Mouse (Mus musculus) CH12.LX (cell line): ENCODE measurements around the gene Sec16a. TPM values are rescaled to one million over a fixed set of nuclear protein-coding genes. Genes with fewer than 3 reads are reported as not detected.
A peak's percentile ranks its signal among the peaks of the same experiment; 100 is the strongest.

ENCODE experiments used
- DNase-seq: peaks from one replicate; pipeline ENCODE4 v3.0.0-alpha.2; 2013; ENCODE audit errors: extremely low read depth
- H3K27ac ChIP-seq: 2 replicates; pipeline ENCODE4 v1.5.1; 2012; ENCODE audit warnings: low read depth, mild to moderate bottlenecking, control low read depth, moderate library complexity; ENCODE audit not compliant: insufficient read depth
- H3K27me3 ChIP-seq: replicated peaks from 2 replicates; pipeline ENCODE3; 2012; ENCODE audit warnings: inconsistent platforms
- H3K36me3 ChIP-seq, 2 experiments: replicated peaks in 1 of 2; 2 replicates each; pipeline versions ENCODE3 to v1.6.1; 2012; ENCODE audit warnings: inconsistent platforms in 1 of 2, low read length in 1 of 2, mild to moderate bottlenecking in 1 of 2, mixed read lengths in 1 of 2, moderate library complexity in 1 of 2; ENCODE audit not compliant: control insufficient read depth in 1 of 2, insufficient read depth in 1 of 2
- H3K4me1 ChIP-seq, 2 experiments: 2 replicates each; pipeline ENCODE4 v1.6.1; 2012; ENCODE audit warnings: inconsistent platforms in 1 of 2, moderate library complexity in 1 of 2; ENCODE audit not compliant: insufficient read depth in 2 of 2, control insufficient read depth in 1 of 2
- H3K4me2 ChIP-seq: 2 replicates; pipeline ENCODE4 v1.6.1; 2012; ENCODE audit warnings: low read depth, mild to moderate bottlenecking, control low read depth; ENCODE audit not compliant: poor library complexity, insufficient read depth, severe bottlenecking
- H3K4me3 ChIP-seq, 3 experiments: fragments of 150-350 bp in 1 of 3; sonication (generic) in 1 of 3; replicated peaks in 1 of 3; 2 replicates each; pipeline versions ENCODE3 to v1.5.1; 2011 to 2012; ENCODE audit warnings: low read depth in 2 of 3, low read length in 2 of 3, mild to moderate bottlenecking in 2 of 3, moderate library complexity in 2 of 3, control low read depth in 1 of 3, improper control_type of control experiment in 1 of 3, inconsistent platforms in 1 of 3, mixed read lengths in 1 of 3; ENCODE audit not compliant: poor library complexity in 1 of 3
- H3K79me2 ChIP-seq: replicated peaks from 2 replicates; pipeline ENCODE4 v1.6.1; 2012; ENCODE audit warnings: mild to moderate bottlenecking, moderate library complexity; ENCODE audit not compliant: control insufficient read depth, poor library complexity, insufficient read depth, severe bottlenecking; ENCODE audit errors: extremely low read depth
- H3K9ac ChIP-seq: 2 replicates; pipeline ENCODE4 v1.6.1; 2012; ENCODE audit warnings: low read depth, mild to moderate bottlenecking, control low read depth, moderate library complexity; ENCODE audit not compliant: insufficient read depth
- H3K9me3 ChIP-seq: replicated peaks from 2 replicates; pipeline ENCODE3; 2012; ENCODE audit warnings: low read length, inconsistent platforms, mixed read lengths
- BHLHE40 ChIP-seq: IDR thresholded peaks from 2 replicates; pipeline ENCODE4 v1.6.1; 2011; ENCODE audit warnings: mild to moderate bottlenecking, low read depth, low read length, improper control_type of control experiment
- CHD1 ChIP-seq: IDR thresholded peaks from 2 replicates; pipeline ENCODE4 v1.6.1; 2012; ENCODE audit warnings: low read depth, low read length, improper control_type of control experiment, inconsistent platforms
- CHD2 ChIP-seq: IDR thresholded peaks from 2 replicates; pipeline ENCODE4 v1.6.1; 2011; ENCODE audit warnings: low read length, improper control_type of control experiment
- E2F4 ChIP-seq: IDR thresholded peaks from 2 replicates; pipeline ENCODE4 v1.6.1; 2011; ENCODE audit warnings: low read depth, low read length, improper control_type of control experiment; ENCODE audit not compliant: insufficient replicate concordance
- ELF1 ChIP-seq: IDR thresholded peaks from 2 replicates; pipeline ENCODE4 v1.6.1; 2014; ENCODE audit warnings: low read depth, mild to moderate bottlenecking, inconsistent platforms, low read length, improper control_type of control experiment
- EP300 ChIP-seq: IDR thresholded peaks from 2 replicates; pipeline ENCODE4 v1.6.1; 2011; ENCODE audit warnings: low read length, improper control_type of control experiment
- ETS1 ChIP-seq: conservative IDR thresholded peaks from 2 replicates; pipeline ENCODE4 v1.6.1; 2012; ENCODE audit warnings: low read depth, mild to moderate bottlenecking, inconsistent platforms, low read length, improper control_type of control experiment, moderate library complexity
- HCFC1 ChIP-seq: IDR thresholded peaks from 2 replicates; pipeline ENCODE4 v1.6.1; 2012; ENCODE audit warnings: low read depth, mild to moderate bottlenecking, inconsistent platforms, low read length, improper control_type of control experiment
- IRF4 ChIP-seq: IDR thresholded peaks from 2 replicates; pipeline ENCODE4 v1.6.1; 2014; ENCODE audit warnings: low read depth, mild to moderate bottlenecking, inconsistent platforms, low read length, improper control_type of control experiment
- KAT2A ChIP-seq: IDR thresholded peaks from 2 replicates; pipeline ENCODE4 v1.6.1; 2012; ENCODE audit warnings: low read length, improper control_type of control experiment, inconsistent platforms; ENCODE audit not compliant: insufficient replicate concordance
- MAX ChIP-seq: IDR thresholded peaks from 2 replicates; pipeline ENCODE4 v1.6.1; 2011; ENCODE audit warnings: low read length, improper control_type of control experiment
- MAZ ChIP-seq: IDR thresholded peaks from 2 replicates; pipeline ENCODE4 v1.6.1; 2012; ENCODE audit warnings: low read depth, mild to moderate bottlenecking, inconsistent platforms, low read length, improper control_type of control experiment, moderate library complexity
- MEF2A ChIP-seq: IDR thresholded peaks from 2 replicates; pipeline ENCODE4 v1.6.1; 2014; ENCODE audit warnings: low read depth, mild to moderate bottlenecking, inconsistent platforms, low read length, improper control_type of control experiment, borderline replicate concordance
- NELFE ChIP-seq: IDR thresholded peaks from 2 replicates; pipeline ENCODE4 v1.6.1; 2011; ENCODE audit warnings: low read depth, low read length, improper control_type of control experiment
- NRF1 ChIP-seq: IDR thresholded peaks from 2 replicates; pipeline ENCODE4 v1.6.1; 2014; ENCODE audit warnings: low read depth, mild to moderate bottlenecking, inconsistent platforms, low read length, improper control_type of control experiment, moderate library complexity
- POLR2A ChIP-seq: IDR thresholded peaks from 2 replicates; pipeline ENCODE4 v1.6.1; 2011; ENCODE audit warnings: low read depth, mild to moderate bottlenecking, improper control_type of control experiment, low read length
- RCOR1 ChIP-seq: conservative IDR thresholded peaks from 2 replicates; pipeline ENCODE4 v1.6.1; 2012; ENCODE audit warnings: low read depth, mild to moderate bottlenecking, inconsistent platforms, low read length, improper control_type of control experiment
- SIN3A ChIP-seq: IDR thresholded peaks from 2 replicates; pipeline ENCODE4 v1.6.1; 2012; ENCODE audit warnings: low read length, improper control_type of control experiment, inconsistent platforms
- TBP ChIP-seq: conservative IDR thresholded peaks from 2 replicates; pipeline ENCODE4 v1.6.1; 2011; ENCODE audit warnings: low read depth, low read length, improper control_type of control experiment
- TCF12 ChIP-seq: IDR thresholded peaks from 2 replicates; pipeline ENCODE4 v1.6.1; 2014; ENCODE audit warnings: low read depth, mild to moderate bottlenecking, inconsistent platforms, low read length, improper control_type of control experiment
- UBTF ChIP-seq: IDR thresholded peaks from 2 replicates; pipeline ENCODE4 v1.6.1; 2012; ENCODE audit warnings: low read depth, mild to moderate bottlenecking, inconsistent platforms, low read length, improper control_type of control experiment, moderate library complexity
- ZC3H11A ChIP-seq: IDR thresholded peaks from 2 replicates; pipeline ENCODE4 v1.6.1; 2012; ENCODE audit warnings: low read depth, mild to moderate bottlenecking, inconsistent platforms, low read length, improper control_type of control experiment
- ZMIZ1 ChIP-seq: IDR thresholded peaks from 2 replicates; pipeline ENCODE4 v1.6.1; 2012; ENCODE audit warnings: low read depth, mild to moderate bottlenecking, inconsistent platforms, low read length, improper control_type of control experiment
- dilution Hi-C: fragments of 300-500 bp; cut with MboI; formaldehyde crosslinking; loops from 2 replicates; pipeline ENCODE4 v1.14.3; 2020; ENCODE audit warnings: low sequenced_read_pairs; ENCODE audit not compliant: extremely low pct_unique_long_range_greater_than_20kb, extremely low pct_ligation_motif_present
- in situ Hi-C: fragments of 300-500 bp; cut with MboI; formaldehyde crosslinking; loops from 3 replicates; pipeline ENCODE4 v1.14.3; 2019; ENCODE audit warnings: low sequenced_read_pairs, low pct_ligation_motif_present, low pct_unique_long_range_greater_than_20kb, mixed read lengths
- polyA plus RNA-seq: library from polyadenylated mRNA; unstranded; fragments of >175 nt; gene quantifications from 2 replicates; pipeline ENCODE4 v1.2.1, GENCODE M21; 2012; ENCODE audit warnings: low read depth; ENCODE audit not compliant: insufficient read length
- total RNA-seq, 2 experiments: library from RNA; depleted of rRNA; stranded (reverse); fragments of 300-350 nt in 1 of 2; fragments of >200 nt in 1 of 2; gene quantifications; 2 replicates each; pipeline ENCODE4 v1.2.3; 2012 to 2014

Sec16a gene
- 31.8 and 36.3 TPM in 2 replicates for total RNA-seq (2012; rRNA removed)
- total RNA-seq (2014; rRNA removed) = 22.5 and 22.8 TPM in 2 replicates
- 28.6 and 38.9 TPM in 2 replicates for polyA plus RNA-seq

DNA sequence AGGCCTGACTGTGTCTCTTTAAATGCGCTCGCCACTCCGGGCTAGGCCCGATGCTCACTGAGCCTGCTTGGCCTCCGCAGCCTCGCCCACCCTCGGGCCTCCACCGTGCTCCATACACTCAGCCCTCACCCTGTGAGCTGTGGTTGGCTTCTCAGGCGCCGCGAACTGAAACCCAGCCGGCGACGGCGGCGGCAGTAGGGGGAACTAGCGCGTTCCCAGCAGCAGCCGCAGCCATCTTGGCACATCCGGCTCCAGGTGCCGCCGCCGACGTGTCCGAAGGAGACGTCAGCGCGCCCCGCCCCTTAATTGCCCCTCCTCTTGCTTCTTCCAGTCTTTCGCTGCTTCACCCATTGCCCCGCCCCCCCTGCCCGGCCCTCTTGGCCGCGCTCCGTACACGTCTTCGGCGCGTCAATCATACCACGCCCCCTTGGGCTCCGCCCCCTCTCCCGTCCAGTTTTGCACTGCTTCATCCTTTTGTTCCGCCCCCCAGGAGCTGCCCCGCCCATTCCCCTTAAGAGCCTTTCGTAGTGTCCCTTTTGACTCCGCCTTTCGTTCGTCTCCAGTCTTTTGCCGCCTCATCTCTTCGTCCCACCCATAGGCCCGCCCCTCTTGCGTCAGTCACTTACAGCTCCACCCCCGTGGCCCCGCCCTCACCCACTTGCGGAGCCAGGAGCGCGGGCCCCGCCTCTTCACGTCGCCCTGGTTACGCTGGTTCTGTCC, at the start of gene Sec16a:
Sec16a (minus strand) TSS at position 271 of the 720 bp plus-strand sequence.
- H3K9ac ChIP-seq = peak within 1 kb of the TSS; percentile 76
- H3K4me3 ChIP-seq = peak within 1 kb of the TSS; percentile 84 to 94 (median 87)
- TF ChIP-seq BHLHE40 (peak; percentile 29; the same call in 1 of the 2 replicates), HCFC1 (peak; percentile 71), RCOR1 (0 out of 2 replicates have a peak, but pooled peaks have one; percentile 34), E2F4 (no peak), ZMIZ1 (peak; percentile 89), CHD2 (no peak), MEF2A (peak; percentile 41; the same call in 1 of the 2 replicates), ELF1 (peak; percentile 63; the same call in 1 of the 2 replicates), POLR2A (peak; percentile 81), ZC3H11A (no peak), TCF12 (peak; percentile 95), KAT2A (peak; percentile 63; the same call in 1 of the 2 replicates), TBP (peak; percentile 73; the same call in 1 of the 2 replicates), ETS1 (peak; percentile 11; the same call in 1 of the 2 replicates), IRF4 (peak; percentile 43), SIN3A (peak; percentile 81), NRF1 (peak; percentile 55), NELFE (peak; percentile 88), MAX (peak; percentile 43; the same call in 1 of the 2 replicates), CHD1 (no peak), EP300 (0 out of 2 replicates have a peak, but pooled peaks have one; percentile 21), MAZ (no peak), UBTF (0 out of 2 replicates have a peak, but pooled peaks have one; percentile 62)
- dilution Hi-C loops = no loop called here
- H3K27ac ChIP-seq = peak within 1 kb of the TSS; percentile 33
- no peaks in the 10 kb centered on the region for H3K9me3 ChIP-seq
- in situ Hi-C loops = no loop called here
- H3K4me1 ChIP-seq = peaks cover 9 to 41% of the 10 kb centered on the region in 2 experiments
- H3K79me2 ChIP-seq = peaks cover 33% of the 10 kb centered on the region
- peak within 1 kb of the TSS; percentile 92 for H3K4me2 ChIP-seq
- DNase-seq = peak; percentile 100
- no peaks in the 10 kb centered on the region for H3K27me3 ChIP-seq
- H3K36me3 ChIP-seq = peaks cover 17 to 32% of the 10 kb centered on the region in 2 experiments
